Mouse (Mus musculus): ENCODE data around the gene Proser3.
A peak's percentile ranks its signal among the peaks of the same experiment; 100 is the strongest.

Gene Proser3

GRCm38 (mm10) chr7:30572969-30573368 lies 20.9 kb upstream of the Proser3 start:
- DNase-seq = peak; percentile 76

GRCm38 (mm10) chr7:30572389-30572788 lies 20.3 kb upstream of the Proser3 start:
- no peak for DNase-seq

GRCm38 (mm10) chr7:30567555-30567954 lies 15.5 kb upstream of the Proser3 start:
- no peak for DNase-seq

GRCm38 (mm10) chr7:30566033-30566432 lies 13.9 kb upstream of the Proser3 start:
- peak; percentile 35 for DNase-seq

GRCm38 (mm10) chr7:30564970-30565571 lies 13.0 kb upstream of the Proser3 start, which contains the start of gene Igflr1:
Gene Igflr1, plus strand, starts transcription at chr7:30565427.
- DNase-seq = no peak

- no peak for DNase-seq
Measured at GRCm38 (mm10) chr7:30563906-30564280, 11.8 kb upstream of the Proser3 start.

GRCm38 (mm10) chr7:30563117-30563905 lies 11.2 kb upstream of the Proser3 start, which contains the start of the genes U2af1l4, Gm49396 and Psenen:
Gene U2af1l4, plus strand, starts transcription at chr7:30563301.
Gene Gm49396, plus strand, starts transcription at chr7:30563344.
Gene Psenen, minus strand, starts transcription at chr7:30563627.
- peak; percentile 98 for DNase-seq

GRCm38 (mm10) chr7:30562526-30563116 lies 10.5 kb upstream of the Proser3 start:
- no peak for DNase-seq

- DNase-seq = no peak
Measured at GRCm38 (mm10) chr7:30560296-30560695, 8.2 kb upstream of the Proser3 start.

- peak; percentile 100 for DNase-seq
Measured at GRCm38 (mm10) chr7:30559443-30559954, 7.4 kb upstream of the Proser3 start, which contains the start of gene Lin37. Gene Lin37, minus strand, starts transcription at chr7:30559838.

- DNase-seq = peak; percentile 24
Measured at GRCm38 (mm10) chr7:30558656-30559442, 6.8 kb upstream of the Proser3 start.

GRCm38 (mm10) chr7:30557901-30558514 lies 5.9 kb upstream of the Proser3 start:
- DNase-seq = no peak

- DNase-seq = no peak
Measured at GRCm38 (mm10) chr7:30556894-30557536, 4.9 kb upstream of the Proser3 start.

- DNase-seq = peak; percentile 23
Measured at GRCm38 (mm10) chr7:30553810-30554584, 1.9 kb upstream of the Proser3 start.

GRCm38 (mm10) chr7:30553021-30553589 lies 1.0 kb upstream of the Proser3 start:
- DNase-seq = peak; percentile 64

GRCm38 (mm10) chr7:30551445-30552101 lies 526 bp downstream of the Proser3 start:
- no peak for DNase-seq

- DNase-seq = no peak
Measured at GRCm38 (mm10) chr7:30550603-30551002, 1.5 kb downstream of the Proser3 start.

GRCm38 (mm10) chr7:30549880-30550279 lies 2.2 kb downstream of the Proser3 start:
- no peak for DNase-seq

GRCm38 (mm10) chr7:30544327-30544726 lies 7.8 kb downstream of the Proser3 start:
- no peak for DNase-seq

GRCm38 (mm10) chr7:30540572-30540971 lies 11.5 kb downstream of the Proser3 start:
- no peak for DNase-seq
